In genomic region chr1:78203622-78204211, GRCm38 (mm10) we compare ENCODE assay signal across 8 mouse cellular contexts. TPM values are rescaled to one million over a fixed set of nuclear protein-coding genes. Genes with fewer than 3 reads are reported as not detected.
A peak's percentile ranks its signal among the peaks of the same experiment; 100 is the strongest.
DNase-seq lines count a peak whose midpoint lies in the region; ATAC-seq and TF ChIP-seq lines count a peak whose summit lies in the region.

No protein-coding gene starts in this region.

- under 1% methylated on average over 33 of the region's 33 CpGs for WGBS in lung, adult 2 months
- under 1% methylated on average over 33 of the region's 33 CpGs for WGBS in embryonic facial prominence, embryonic 13.5 days
- 1% methylated on average over 33 of the region's 33 CpGs for WGBS in midbrain, embryonic 16.5 days

- no peaks in the 10 kb centered on the region for H3K36me3 ChIP-seq in embryonic facial prominence, embryonic 13.5 days
- H3K36me3 ChIP-seq in midbrain, embryonic 16.5 days (ENCODE audit: control insufficient read depth, insufficient read depth, low read length), result no peaks in the 10 kb centered on the region

- H3K27ac ChIP-seq in embryonic facial prominence, embryonic 13.5 days, result peak overlapping the region; percentile 64
- no peak overlapping the region for H3K27ac ChIP-seq in midbrain, embryonic 16.5 days (ENCODE audit: low read length)

- peaks cover 3% of the 10 kb centered on the region for H3K4me1 ChIP-seq in lung, adult 2 months (ENCODE audit: control insufficient read depth, insufficient read depth, low read length)
- peaks cover 37% of the 10 kb centered on the region for H3K4me1 ChIP-seq in embryonic facial prominence, embryonic 13.5 days
- H3K4me1 ChIP-seq in midbrain, embryonic 16.5 days (ENCODE audit: control insufficient read depth, insufficient read depth, low read length), result peaks cover 9% of the 10 kb centered on the region

- intact Hi-C loops in left cerebral cortex, postnatal 10 days (cut with DNase I), result no loop called here

- peak overlapping the region; percentile 70 for H3K4me2 ChIP-seq in embryonic facial prominence, embryonic 13.5 days
- H3K4me2 ChIP-seq in midbrain, embryonic 16.5 days (ENCODE audit: low read length), result peak overlapping the region; percentile 52

- H3K4me3 ChIP-seq in lung, adult 2 months (replicated peaks; ENCODE audit: extremely low read depth, low read depth, low read length), result peak overlapping the region; percentile 41
- peak overlapping the region; percentile 45 for H3K4me3 ChIP-seq in embryonic facial prominence, embryonic 13.5 days
- H3K4me3 ChIP-seq in midbrain, embryonic 16.5 days (ENCODE audit: low read depth, low read length), result peak overlapping the region; percentile 26

- peak overlapping the region; percentile 70 for H3K9ac ChIP-seq in embryonic facial prominence, embryonic 13.5 days
- H3K9ac ChIP-seq in midbrain, embryonic 16.5 days (ENCODE audit: low read depth, low read length), result no peak overlapping the region

- no peaks in the 10 kb centered on the region for H3K9me3 ChIP-seq in embryonic facial prominence, embryonic 13.5 days
- no peaks in the 10 kb centered on the region for H3K9me3 ChIP-seq in midbrain, embryonic 16.5 days (replicated peaks; ENCODE audit: control insufficient read depth, low read length, poor library complexity, severe bottlenecking)

- no peak for DNase-seq in lung, adult 2 months
- DNase-seq in lung, postnatal 14 days, result no peak
- DNase-seq in left cerebral cortex, postnatal 10 days (ENCODE audit: extremely low spot score in 1 of 2, low spot score in 2 of 2), result no peak
- no peak for DNase-seq in layer of hippocampus, adult 8-10 months (ENCODE audit: low spot score in 2 of 2)
- DNase-seq in right cerebral cortex, adult 2 months (ENCODE audit: low spot score in 2 of 2), result no peak

- H3K27me3 ChIP-seq in embryonic facial prominence, embryonic 13.5 days, result peaks cover 88% of the 10 kb centered on the region
- peaks cover 59% of the 10 kb centered on the region for H3K27me3 ChIP-seq in midbrain, embryonic 16.5 days (ENCODE audit: control insufficient read depth, insufficient read depth, low read depth, low read length)

- TF ChIP-seq CTCF in lung, adult 2 months (IDR thresholded peaks at IDR 0.05; ENCODE audit: insufficient read depth, low read length), result no peak

- ATAC-seq in embryonic facial prominence, embryonic 13.5 days (ENCODE audit: insufficient number of reproducible peaks, insufficient read depth, low FRiP score, low TSS enrichment, low read depth), result 0 out of 2 replicates have a peak, but pooled peaks have one; percentile 23
- peak; percentile 48 for ATAC-seq in inflammation-experienced regulatory T-cells, adult 6 months
- peak; percentile 54 for ATAC-seq in midbrain, embryonic 16.5 days

- TF ChIP-seq POLR2A in lung, adult 2 months (IDR thresholded peaks at IDR 0.05; ENCODE audit: borderline replicate concordance, extremely low read depth, low read depth, low read length), result no peak

RNA-seq across cellular contexts. Expression of gene Pax3, which starts 6.8 kb away (rescaled TPM):
- polyA plus RNA-seq in lung, adult 2 months (2012; rRNA removed), result not detected in 2 replicates
- polyA plus RNA-seq in embryonic facial prominence, embryonic 13.5 days (2015; fragmentation: Nextera tagmentation; extraction: Ambion mirVana), result 79.9 and 82.3 TPM in 2 replicates
- not detected for polyA plus RNA-seq in inflammation-experienced regulatory T-cells, adult 6 months (2017; shearing (Covaris generic))
- 7.2 and 8.4 TPM in 2 replicates for polyA plus RNA-seq in midbrain, embryonic 16.5 days (2015; fragmentation: Nextera tagmentation; extraction: Ambion mirVana)
- total RNA-seq in left cerebral cortex, postnatal 10 days (2021), result not detected
- not detected for total RNA-seq in layer of hippocampus, adult 8-10 months (2022)
